Mouse (Mus musculus) thymus, postnatal 4 days (tissue): Measurements from ENCODE around the gene 4430402I18Rik.

ENCODE experiments used
- DNase-seq: peaks from one replicate; pipeline ENCODE4 v3.0.0; 2021

Gene 4430402I18Rik

GRCm38 (mm10) chr19:28896639-28897038 lies 71.0 kb downstream of the 4430402I18Rik start:
- DNase-seq = no peak

GRCm38 (mm10) chr19:28891864-28892263 lies 75.7 kb downstream of the 4430402I18Rik start:
- DNase-seq = no peak

GRCm38 (mm10) chr19:28891238-28891637 lies 76.4 kb downstream of the 4430402I18Rik start:
- no peak for DNase-seq

- no peak for DNase-seq
Observed at GRCm38 (mm10) chr19:28889251-28889650, 78.3 kb downstream of the 4430402I18Rik start.

GRCm38 (mm10) chr19:28888496-28888895 lies 79.1 kb downstream of the 4430402I18Rik start:
- DNase-seq = no peak

- peak; percentile 62 for DNase-seq
Observed at GRCm38 (mm10) chr19:28883126-28883525, 84.5 kb downstream of the 4430402I18Rik start.

GRCm38 (mm10) chr19:28879476-28879875 lies 88.1 kb downstream of the 4430402I18Rik start:
- no peak for DNase-seq

GRCm38 (mm10) chr19:28870351-28870750 lies 97.2 kb downstream of the 4430402I18Rik start:
- no peak for DNase-seq

GRCm38 (mm10) chr19:28869251-28869855 lies 98.2 kb downstream of the 4430402I18Rik start:
- DNase-seq = no peak

GRCm38 (mm10) chr19:28865501-28865900 lies 102.1 kb downstream of the 4430402I18Rik start:
- DNase-seq = no peak

- no peak for DNase-seq
Observed at GRCm38 (mm10) chr19:28864981-28865380, 102.6 kb downstream of the 4430402I18Rik start.

- DNase-seq = no peak
Observed at GRCm38 (mm10) chr19:28863626-28864025, 104.0 kb downstream of the 4430402I18Rik start.

- DNase-seq = no peak
Observed at GRCm38 (mm10) chr19:28860246-28860645, 107.4 kb downstream of the 4430402I18Rik start.

GRCm38 (mm10) chr19:28854831-28855230 lies 112.8 kb downstream of the 4430402I18Rik start:
- DNase-seq = no peak

GRCm38 (mm10) chr19:28852001-28852400 lies 115.6 kb downstream of the 4430402I18Rik start:
- no peak for DNase-seq

GRCm38 (mm10) chr19:28850510-28850909 lies 117.1 kb downstream of the 4430402I18Rik start:
- DNase-seq = no peak

GRCm38 (mm10) chr19:28844946-28845710 lies 122.5 kb downstream of the 4430402I18Rik start:
- DNase-seq = no peak
